Mouse (Mus musculus): ENCODE data around the gene Mylpf.

DNA sequence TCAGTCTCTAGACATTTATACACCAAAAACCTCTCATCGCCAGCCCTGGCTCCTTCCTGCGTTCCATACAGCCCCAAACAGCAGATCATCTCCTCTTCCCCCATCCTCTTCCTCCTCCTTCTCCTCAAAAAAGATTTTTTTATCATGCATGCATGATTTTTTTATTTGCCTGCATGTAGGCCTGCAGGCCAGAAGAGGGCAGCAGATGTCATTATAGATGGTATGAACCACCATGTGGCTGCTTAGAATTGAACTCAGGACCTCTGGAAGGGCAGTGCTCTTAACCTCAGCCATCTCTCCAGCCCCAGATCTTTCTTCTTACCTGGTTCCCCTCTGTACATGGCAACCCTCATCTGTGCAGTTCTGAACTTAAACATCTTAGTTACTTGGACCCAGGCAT is 43.7 kb downstream of the Mylpf start:
- TF ChIP-seq CTCF (IDR thresholded peaks at IDR 0.05; ENCODE audit: control insufficient read depth, insufficient read depth, insufficient read length) (no peak), USF1 (IDR thresholded peaks at IDR 0.05; ENCODE audit: low read depth) (no peak), CEBPB (IDR thresholded peaks at IDR 0.05; ENCODE audit: low read depth) (no peak)

Data from C2C12 (cell line).